Mouse (Mus musculus) heart, postnatal 10 days (tissue): ENCODE measurements around the gene Mcl1. TPM values are rescaled to one million over a fixed set of nuclear protein-coding genes. Genes with fewer than 3 reads are reported as not detected.
"Not testable (repeated sequence)": the region's sequence is repeated elsewhere in the genome, so short reads cannot be mapped to it uniquely, and the experiment has no call there.

Source experiments
- DNase-seq, 2 experiments: peaks; one replicate each; pipeline ENCODE4 v3.0.0; 2021
- intact Hi-C: fragments of 180-260 bp; cut with DNase I; formaldehyde crosslinking; loops from one replicate; pipeline ENCODE4 v1.15.1; 2025
- total RNA-seq, 2 experiments: library from RNA; stranded (reverse); gene quantifications; 2 replicates each; pipeline ENCODE4 v1.2.3; 2021

The Mcl1 gene
- total RNA-seq, 2 experiments from 2014 or later, result 147 to 161 TPM

DNA sequence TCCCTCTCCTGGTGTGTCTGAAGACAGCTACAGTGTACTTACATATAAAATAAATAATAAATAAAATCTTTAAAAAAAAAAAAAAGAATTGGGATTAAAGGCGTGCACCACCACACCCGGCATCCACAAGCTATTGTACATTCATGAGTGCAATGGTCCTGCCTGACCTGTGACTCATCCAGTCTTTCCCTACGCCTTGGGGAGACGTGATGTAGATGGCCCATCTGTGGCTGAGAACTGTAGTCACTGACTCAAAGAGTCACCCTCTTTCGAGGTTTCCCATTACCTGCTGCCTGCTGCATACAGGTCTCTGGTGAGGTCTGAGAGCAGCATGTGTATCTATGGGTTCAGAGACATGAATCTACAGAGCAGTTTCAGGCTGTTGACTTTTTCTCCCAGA lies 10.6 kb upstream of the Mcl1 start:
- DNase-seq, result no peak
- intact Hi-C loops, result no loop called here

DNA sequence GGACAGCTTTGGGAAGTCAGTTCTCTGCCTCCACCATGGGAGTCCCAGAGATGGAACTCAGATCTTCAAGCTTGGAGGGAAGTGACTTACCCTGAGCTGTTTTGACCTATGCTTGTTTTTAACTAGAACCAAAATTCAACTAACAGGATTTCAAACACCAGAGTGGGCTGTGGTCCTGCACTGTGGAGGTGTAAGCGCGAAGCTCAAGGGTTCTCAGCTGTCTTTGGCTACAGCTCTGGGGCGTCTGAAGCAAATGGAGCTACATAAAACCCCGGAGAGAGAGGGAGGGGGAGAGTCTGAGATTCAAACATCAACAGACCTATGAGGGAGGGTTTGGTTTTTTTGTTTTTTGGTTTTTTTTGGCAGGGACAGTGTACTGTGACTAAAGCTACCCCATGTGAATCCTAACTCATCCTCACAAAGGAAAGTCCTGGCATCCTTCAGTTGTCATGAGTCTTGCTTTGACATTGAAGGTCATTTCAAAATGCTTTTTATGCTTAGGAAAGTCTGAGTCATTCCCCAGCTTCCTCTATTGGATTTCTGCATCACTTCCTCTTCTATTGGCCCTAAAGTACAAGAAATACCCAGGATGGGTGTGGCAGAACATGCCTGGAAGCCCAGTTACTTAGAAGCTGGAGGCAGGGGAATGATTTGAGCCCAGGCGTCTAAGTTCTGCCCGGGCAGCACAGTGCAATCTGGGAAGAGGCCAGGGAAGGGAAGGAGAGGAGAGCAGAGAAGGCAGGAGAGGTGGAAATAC lies 8.1 kb upstream of the Mcl1 start:
- intact Hi-C loops, result no loop called here

DNA sequence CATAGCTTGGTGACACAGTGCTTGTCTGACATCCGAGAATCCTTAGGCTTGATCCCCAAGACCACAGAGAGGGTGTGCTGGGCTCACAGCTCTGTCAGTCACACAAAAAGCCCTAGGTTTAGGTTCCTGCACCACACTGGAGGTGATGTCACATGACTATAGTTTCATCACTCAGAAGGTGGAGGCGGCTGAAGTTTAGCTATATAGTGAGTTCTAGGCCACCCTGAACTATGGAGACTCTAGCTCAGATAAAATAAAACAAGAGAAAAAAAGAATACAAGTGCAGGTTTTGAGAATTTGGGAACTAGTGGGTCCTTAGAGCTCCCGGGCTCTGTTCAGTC lies 7.6 kb upstream of the Mcl1 start:
- DNase-seq, result no peak
- intact Hi-C loops, result no loop called here

More for the DNA sequence above, 8.1 kb upstream of the Mcl1 start:
- peak; percentile 69 to 75 for DNase-seq

DNA sequence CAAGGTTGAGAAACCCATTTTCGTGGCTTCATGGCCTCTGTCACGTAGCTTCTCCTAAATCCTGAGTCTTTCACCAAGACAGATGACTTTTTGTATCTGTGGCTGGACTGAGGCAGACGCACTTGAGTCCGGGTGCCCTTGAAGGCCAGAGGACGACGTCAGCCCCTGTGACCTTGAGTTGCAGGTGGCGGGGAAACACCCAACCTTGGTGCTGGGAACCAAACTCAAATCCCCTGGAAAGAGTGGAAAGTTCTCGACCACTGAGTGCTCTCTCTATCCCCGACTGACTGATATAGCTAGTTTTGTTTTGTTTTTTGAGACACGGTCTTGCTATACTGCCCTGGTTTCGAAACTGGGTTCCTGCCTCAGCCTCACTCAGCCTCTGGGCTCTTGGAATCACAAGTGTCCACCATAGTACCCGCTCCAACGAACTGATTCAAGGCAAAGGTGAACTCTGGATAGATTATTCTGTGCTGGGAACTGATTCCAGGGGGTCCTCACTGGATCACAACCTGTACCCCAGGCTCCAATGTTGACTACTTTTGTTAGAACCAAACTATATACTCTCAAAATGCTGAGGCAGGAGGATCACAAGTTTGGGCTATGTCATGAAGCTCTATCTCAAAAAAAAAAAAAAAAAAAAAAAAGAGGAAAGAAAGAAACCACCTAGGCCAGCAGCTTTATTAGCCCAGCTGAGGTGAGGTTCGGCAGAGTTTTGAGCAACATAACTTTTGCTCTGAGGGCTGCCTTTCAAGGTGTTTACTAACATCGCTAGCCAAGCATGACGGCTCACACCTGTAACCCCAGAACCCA lies 7.0 kb upstream of the Mcl1 start:
- intact Hi-C loops, result no loop called here
- no peak for DNase-seq

DNA sequence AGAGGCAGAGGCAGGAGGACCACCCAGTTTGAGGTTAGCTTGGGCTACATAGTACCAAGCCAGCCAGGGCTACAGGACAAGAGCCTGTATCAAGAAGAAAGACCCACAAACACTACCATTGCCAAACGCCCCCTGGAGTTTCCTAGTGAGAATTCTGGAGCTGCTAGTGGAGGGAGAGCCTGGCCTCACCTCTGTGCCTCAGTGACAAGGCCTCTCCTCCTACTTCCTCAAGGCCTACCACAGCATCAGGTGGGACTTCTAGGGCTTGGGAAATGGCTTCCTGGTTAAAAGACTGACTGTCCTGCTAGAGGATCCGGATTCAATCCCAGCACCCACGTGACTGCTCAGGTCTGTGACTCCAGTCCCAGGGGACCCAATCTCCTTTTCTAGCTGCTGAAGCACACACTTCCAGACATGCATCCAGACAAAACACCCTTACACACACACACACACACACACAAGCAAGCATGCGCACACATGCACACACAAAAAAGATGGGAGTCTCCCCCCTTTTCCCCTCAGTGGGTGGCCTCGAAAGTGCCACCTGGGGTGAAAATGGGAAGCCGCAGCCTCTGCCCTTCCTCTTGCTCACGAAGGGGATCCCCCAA lies 6.3 kb upstream of the Mcl1 start:
- intact Hi-C loops, result no loop called here
- DNase-seq, result no peak

DNA sequence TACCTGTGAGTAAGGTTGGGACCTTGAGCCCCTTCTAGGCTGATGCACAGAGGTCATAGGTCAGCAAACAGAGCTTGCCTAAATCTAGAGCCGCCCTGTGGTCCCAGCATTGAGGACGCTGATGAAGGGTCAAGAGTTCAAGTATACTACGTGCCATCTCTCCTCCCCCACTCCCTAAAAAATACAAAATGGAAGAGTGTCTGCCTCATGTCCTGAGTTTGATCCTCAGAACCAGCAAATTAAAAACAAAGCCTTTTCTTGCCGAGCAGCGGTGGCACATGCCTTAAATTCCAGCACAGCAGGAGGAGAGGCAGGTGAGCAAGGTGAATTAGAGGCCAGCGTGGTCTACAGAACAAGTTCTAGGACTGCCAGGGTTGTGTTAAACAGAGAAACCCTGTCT lies 5.7 kb upstream of the Mcl1 start:
- no peak for DNase-seq
- intact Hi-C loops, result no loop called here

DNA sequence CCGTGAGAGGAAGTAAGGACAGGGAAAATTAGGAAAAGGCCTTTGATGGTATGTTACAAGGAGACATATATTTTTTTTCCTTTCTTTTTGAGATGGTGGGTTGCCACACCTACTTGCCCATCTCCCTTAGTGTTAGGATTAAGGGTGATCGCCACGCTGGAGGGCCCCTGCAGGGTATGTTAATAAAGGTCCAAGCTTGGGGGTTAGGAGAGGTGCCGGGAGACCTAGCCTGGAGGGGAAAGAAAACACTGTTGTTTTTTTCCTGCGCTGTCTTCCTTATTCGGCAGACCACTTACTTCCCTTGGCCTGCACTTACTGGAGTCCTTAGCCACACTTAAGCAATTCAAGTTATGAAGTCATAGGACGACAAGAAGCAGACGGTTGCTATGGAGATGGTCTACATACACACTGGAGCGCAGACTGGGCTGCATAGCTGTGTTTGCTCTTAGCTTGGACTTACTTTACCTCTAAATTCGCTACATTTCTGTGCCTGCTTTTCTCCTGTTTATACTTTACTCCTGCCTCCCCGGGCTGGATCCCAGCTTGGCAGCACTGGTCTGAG lies 5.0 kb upstream of the Mcl1 start:
- intact Hi-C loops, result no loop called here
- peak in 1 of 2 experiments; percentile 48 for DNase-seq

DNA sequence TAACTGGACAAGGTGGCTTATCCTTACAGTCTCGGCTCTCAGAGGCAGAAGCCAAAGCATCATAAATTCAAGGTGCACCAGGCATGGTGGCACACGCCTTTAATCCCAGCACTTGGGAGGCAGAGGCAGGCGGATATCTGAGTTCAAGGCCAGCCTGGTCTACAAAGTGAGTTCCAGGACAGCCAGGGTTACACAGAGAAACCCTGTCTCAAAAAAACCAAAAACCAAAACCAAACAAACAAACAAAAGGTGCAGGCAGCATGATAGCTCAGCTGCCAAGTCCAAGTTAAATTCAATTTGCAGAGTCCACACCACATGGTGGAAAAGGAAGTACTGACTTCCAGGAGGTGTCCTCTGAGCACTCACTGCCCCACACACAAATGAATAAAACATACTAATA lies 4.2 kb upstream of the Mcl1 start:
- DNase-seq, intact Hi-C loops: not testable (repeated sequence)

DNA sequence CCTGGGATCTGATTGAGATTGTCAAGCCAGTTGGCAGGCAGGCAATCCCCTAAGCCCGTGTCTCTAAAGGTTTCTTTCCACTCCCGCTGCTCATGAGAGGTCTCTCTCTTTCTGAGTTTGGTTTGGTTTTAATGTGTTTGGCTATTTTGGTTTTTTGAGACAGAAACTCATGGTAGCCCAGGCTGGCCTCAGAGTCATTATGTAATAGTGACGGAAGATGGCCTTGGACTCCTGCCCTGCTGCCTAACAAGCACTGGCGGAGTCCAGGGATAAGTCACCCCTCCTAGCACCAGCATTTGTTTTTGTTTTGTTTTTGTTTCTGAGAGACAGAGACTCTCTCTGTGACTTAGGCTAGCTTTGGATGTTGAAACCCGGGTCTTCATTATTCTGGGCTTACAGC lies 3.2 kb upstream of the Mcl1 start:
- DNase-seq, result no peak

DNA sequence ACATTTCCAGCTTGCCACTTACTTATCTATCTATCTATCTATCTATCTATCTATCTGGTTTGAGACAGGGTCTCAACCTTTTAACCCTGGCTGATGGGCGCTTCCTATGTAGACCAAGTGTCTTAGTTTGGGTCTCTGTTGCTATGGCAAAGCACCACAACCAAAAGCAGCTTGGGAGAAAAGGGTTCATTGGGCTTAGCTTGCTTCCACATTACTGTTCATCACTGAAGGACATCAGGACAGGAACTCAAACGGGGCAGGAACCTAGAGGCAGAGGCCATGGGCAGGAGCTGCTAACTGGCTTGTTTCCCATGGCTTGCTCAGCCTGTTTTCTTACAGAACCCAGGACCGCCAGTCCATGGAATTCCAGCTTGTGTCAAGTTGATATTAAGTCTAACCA lies 1.5 kb upstream of the Mcl1 start:
- intact Hi-C loops, result no loop called here

More for the DNA sequence above, 3.2 kb upstream of the Mcl1 start:
- intact Hi-C loops, result no loop called here

DNA sequence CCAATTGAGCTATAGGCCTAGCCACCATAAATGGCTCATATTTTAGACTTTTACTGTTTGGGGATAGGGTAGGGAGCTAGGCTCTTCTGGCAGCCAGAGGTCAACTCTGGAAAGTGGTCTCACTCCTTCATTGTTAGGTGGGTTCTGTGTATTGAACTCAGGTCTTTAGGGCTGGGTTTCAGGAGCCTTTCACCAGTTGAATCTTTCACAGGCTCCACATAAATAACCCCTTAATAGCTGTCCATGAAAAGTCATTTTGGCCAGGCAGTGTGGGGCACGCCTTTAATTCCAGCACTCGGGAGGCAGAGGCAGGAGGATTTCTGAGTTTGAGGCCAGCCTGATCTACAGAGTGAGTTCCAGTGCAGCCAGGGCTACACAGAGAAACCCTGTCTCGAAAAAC lies 877 bp upstream of the Mcl1 start:
- intact Hi-C loops, result no loop called here
- DNase-seq, result no peak

More for the DNA sequence above, 1.5 kb upstream of the Mcl1 start:
- DNase-seq, result no peak

DNA sequence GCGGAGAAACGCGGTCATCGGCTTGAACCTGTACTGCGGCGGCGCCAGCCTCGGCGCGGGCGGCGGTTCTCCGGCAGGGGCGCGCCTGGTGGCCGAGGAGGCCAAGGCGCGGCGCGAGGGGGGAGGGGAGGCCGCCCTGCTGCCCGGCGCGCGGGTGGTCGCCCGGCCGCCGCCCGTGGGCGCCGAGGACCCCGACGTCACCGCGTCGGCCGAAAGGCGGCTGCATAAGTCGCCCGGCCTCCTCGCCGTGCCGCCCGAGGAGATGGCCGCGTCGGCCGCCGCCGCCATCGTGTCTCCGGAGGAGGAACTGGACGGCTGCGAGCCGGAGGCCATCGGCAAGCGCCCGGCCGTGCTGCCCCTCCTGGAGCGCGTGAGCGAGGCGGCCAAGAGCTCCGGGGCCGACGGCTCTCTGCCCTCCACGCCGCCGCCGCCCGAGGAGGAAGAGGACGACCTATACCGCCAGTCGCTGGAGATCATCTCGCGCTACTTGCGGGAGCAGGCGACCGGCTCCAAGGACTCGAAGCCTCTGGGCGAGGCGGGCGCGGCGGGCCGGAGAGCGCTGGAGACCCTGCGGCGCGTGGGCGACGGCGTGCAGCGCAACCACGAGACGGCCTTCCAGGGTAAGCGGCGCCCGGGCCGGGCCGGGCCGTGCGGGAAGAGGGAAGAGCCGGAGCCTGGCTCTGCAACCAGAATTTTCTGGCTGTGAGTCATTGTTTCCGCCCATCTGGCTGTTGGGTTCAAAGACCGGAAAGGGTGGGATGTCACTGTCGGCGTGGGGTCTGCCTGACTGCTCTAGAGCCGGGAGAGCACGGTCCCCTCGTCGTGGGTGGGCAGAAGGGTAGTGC lies 502 bp downstream of the Mcl1 start:
- DNase-seq, result peak; percentile 87 to 89
- intact Hi-C loops, result loop anchor here (1.0 kb wide), 1 partner anchor 16 kb away; no protein-coding TSS in a partner anchor

DNA sequence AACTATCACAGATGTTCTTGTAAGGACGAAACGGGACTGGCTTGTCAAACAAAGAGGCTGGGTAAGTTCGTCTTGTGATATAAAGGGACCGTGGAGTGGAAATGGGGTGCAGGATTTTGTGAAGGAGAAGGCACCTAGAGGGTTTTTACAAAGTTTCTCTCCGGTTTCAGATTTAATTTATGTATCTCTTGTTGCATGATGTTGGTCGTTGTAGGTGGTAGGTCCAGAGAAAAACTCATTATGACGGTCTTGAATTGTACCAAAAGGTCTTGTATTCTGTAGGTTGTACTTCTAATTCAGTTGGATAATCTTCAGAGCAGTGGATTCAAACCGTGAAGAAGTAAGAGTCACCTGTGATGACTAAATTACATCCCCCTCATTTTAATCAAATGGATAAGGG lies 1.4 kb downstream of the Mcl1 start:
- no peak for DNase-seq
- intact Hi-C loops, result loop anchor here (1.0 kb wide), 1 partner anchor 15 kb away; no protein-coding TSS in a partner anchor

DNA sequence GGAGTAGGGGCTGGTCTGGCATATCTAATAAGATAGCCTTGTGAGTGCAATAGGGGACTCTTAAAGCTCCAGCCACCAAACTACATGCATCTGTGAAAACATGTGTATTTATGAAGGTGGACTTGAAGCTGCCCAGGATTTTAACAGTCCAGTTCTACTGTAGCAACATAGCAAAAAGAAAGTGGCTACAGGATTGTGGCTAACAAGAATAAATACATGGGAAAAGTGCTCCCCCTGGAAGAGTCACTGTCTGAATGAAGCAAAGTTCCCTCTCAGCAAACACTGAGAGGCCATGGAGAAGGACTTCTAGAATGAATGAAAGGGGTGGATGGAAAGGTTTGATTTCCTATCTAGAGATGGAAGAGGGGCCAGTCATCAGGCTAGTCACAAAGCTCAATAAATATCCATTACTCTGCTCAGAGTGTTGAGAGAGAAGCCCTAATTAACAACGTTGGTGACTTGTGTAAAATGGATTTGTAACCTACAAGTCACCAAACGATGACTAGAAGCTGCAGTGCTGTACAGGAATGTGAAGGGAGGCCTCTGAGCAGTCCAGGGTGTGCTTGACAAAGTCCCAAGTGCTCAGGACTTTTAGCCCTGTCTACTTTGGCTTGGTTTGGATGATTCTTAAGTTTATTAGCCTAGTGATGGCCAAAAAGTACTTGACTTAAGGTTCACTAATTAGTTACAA lies 2.3 kb downstream of the Mcl1 start:
- intact Hi-C loops, result no loop called here
- no peak for DNase-seq

DNA sequence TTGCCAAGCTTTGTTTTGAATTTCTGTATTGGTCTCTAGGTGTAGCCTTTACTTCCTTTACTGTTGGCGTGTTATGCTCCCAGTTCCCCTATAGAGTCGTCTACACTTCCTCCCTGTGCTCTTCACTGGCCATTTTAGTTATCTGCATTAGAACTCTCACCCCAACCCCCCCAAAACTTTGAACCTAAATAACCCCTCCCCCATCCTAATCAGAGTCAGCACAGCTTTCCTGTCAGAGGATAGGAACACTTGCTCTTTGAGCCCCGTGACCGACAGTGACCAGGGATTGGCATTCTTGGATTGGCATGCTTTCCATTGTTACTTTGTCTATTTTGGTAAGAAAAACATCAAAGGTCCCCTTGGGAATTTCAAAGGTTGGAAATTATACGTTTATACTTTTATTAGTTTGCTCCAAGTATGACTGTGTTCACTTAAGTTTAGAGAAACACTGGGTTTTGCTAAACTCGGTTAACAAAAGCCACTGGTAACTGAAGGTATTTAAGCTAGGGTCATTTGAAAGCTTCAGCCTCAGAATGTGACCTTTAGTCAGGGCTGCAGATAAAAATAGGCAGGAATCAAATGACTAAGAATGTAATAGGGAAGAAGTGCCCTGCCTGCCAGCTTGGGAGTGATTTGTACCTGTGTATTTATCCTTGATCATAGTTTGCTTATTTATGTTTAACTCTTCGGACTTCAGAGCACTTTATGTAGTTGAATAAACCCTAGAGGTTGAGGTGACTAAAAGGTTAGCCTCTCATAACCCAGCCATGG lies 3.5 kb downstream of the Mcl1 start:
- intact Hi-C loops, result no loop called here
- peak; percentile 55 to 59 for DNase-seq

DNA sequence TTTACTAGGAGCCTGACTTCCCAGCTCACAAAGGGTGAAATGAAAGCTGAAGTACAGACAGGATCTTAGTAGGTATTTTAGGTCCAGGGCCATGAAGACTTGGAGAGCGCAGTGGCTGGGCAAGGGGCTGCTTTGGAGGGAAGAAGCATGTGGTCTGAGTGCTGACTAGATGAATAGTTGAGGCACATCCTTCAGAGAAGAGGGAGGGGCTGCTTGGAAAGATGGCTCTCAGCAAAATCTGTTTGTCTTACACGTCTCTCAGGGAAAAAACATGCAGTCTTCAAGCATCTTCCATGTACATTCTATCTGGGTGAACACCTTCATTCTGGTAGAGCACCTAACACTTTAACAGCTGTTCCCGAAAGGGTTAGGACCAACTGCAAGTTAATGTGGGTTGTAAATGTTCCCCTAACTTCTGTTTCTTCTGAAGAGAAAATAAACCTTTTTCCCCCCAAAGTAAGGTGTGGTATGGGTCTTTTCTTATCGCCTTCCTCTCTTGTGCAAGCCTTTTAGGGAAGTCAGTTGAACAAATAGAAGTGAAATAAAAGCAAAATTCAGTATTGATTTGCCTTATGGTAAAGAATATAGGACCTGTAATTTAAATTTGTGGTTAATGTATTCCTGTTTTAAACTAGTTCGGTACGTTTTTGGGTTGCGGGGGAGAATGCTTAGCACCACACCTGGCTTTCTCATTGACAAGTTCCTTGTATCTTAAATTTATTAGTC lies 4.3 kb downstream of the Mcl1 start:
- peak; percentile 7 to 26 for DNase-seq
- intact Hi-C loops, result no loop called here

DNA sequence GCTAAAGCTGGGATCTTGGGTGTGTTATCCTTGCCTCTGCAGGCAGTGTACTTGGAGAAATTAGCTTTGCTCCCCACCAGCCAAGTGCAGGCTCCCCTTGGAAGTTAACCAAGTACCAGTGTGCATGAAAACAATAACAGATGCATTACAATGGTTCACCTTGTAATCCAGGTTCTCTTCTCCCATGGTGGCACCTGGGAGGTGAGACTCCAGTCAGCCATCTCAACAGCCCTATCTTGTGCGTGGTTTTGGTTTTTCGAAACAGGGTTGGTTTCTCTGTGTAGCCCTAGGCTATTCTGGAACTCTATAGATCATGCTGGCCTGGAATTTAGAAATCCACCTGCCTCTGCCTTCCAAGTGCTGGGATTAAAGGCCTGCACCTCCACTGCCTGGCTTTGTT lies 4.9 kb downstream of the Mcl1 start:
- DNase-seq, result peak; percentile 20 to 28
- intact Hi-C loops, result no loop called here

DNA sequence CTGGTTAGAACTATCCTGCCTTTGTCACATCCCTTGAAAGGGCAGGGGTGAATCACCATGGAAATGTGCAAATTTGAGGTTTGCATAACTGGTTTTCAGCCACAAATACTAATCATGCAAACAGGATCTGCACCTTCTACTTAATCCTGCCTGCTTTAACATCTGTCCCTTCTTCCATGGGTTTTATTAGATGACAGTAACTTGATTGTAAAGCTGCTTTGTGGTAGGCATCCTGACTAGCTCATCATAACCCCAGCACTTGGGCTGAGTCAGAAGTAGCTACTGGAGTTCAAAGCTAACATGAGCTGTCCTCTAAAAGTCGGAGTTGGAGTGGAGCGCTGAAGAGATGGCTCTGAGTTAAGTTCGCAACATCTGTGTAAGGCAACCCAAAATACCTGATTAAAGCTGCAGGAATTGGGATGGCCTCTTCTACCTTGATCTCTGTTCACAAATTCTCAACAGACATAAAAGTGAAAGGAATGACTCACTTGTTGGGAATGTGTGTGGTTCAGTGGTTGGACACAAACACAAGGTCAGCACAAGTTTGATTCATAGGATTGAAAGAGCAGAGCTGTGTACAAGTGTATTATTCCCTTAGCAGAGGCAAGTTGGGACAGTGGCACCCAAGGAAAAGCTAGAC lies 5.5 kb downstream of the Mcl1 start:
- peak; percentile 33 to 34 for DNase-seq
- intact Hi-C loops, result no loop called here
